Mouse (Mus musculus) gastrocnemius, postnatal 4 days (tissue): ENCODE data around the gene Tefm. TPM values are rescaled to one million over a fixed set of nuclear protein-coding genes. Genes with fewer than 3 reads are reported as not detected.
A peak's percentile ranks its signal among the peaks of the same experiment; 100 is the strongest.
"Not testable (repeated sequence)": the region's sequence is repeated elsewhere in the genome, so short reads cannot be mapped to it uniquely, and the experiment has no call there.

Source experiments
- DNase-seq, 2 experiments: peaks; one replicate each; pipeline ENCODE4 v3.0.0; 2021 to 2022; ENCODE audit warnings: low spot score in 2 of 2, mixed read lengths in 2 of 2
- long read RNA-seq, 2 experiments: library from polyadenylated mRNA; stranded (forward); transcript quantifications; one replicate each; pipeline ENCODE4 v2.0.0; 2021
- total RNA-seq, 2 experiments: library from RNA; stranded (reverse); gene quantifications; 2 replicates each; pipeline ENCODE4 v1.2.3; 2021

Gene Tefm
- total RNA-seq, result 10 to 100 TPM; 18.2 to 19.7 TPM
- long read RNA-seq, experiment 1, transcript Tefm-201 (4 exons, 1,309 nt), result major isoform, 10 of 25 reads
- long read RNA-seq, experiment 1, partial matches to known transcripts, result 1 of 25 reads
- long read RNA-seq, experiment 1, other reads (novel, unspliced or antisense), result 14 of 25 reads
- long read RNA-seq, experiment 2, transcript Tefm-201 (4 exons, 1,309 nt), result major isoform, 11 of 24 reads
- long read RNA-seq, experiment 2, partial matches to known transcripts, result 0 of 24 reads
- long read RNA-seq, experiment 2, other reads (novel, unspliced or antisense), result 13 of 24 reads

DNA sequence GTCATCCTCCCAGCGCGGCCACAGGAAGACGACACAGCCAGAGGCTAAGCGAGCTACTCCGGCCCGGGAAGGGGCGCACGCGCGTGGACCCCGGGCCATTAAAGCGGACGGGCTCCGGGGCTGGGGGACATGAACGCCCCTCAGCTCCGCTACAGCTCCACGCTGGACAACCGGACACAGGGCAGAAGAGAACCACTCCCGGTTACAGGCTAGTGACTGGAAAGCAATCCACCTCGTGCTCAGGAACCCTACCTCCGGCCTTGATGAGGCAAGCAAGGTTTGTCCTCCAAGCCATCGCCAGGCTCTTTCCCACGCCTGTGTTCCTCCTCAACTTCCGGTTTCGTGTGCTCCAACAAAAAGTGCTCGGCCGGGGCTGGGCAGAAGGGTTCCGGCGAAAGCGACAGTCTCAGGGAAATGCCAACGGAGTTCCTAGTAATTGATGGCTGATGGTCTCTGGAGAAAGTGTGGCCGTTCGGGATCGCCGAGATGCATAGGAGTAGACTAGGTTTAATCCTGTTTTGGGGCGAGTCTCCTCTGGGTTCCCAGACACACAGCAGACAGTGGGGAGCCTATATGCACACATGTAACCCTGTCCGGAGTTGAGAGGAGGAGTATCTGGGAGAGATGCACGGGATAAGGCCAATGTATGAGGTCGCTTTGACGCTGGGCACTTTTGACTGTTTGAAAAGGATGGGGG is at the start of gene Tefm:
Gene Tefm (minus strand): TSS at position 351 of the 697 bp plus-strand sequence.
- DNase-seq, result peak; percentile 74 to 81

DNA sequence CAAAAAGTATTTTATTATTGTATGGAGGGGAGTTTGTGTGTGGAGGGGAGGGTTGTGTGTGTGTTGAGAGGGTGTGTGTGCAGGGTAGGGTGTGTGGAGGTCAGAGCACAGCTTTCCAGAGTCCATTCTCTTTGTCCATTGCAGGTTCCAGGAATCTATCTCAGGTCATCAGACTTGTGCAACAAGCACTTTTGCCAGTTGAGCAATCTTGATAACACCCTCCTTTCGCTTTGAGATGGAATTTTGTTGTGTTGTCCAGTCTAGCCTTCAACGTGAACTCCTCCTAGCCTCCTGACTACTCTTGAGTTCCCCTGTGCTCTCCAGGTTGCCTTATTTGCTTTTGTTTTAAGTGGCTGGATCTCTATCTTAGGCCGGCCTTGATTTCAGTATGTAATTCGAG is 48.3 kb upstream of the Tefm start:
- DNase-seq, result no peak

DNA sequence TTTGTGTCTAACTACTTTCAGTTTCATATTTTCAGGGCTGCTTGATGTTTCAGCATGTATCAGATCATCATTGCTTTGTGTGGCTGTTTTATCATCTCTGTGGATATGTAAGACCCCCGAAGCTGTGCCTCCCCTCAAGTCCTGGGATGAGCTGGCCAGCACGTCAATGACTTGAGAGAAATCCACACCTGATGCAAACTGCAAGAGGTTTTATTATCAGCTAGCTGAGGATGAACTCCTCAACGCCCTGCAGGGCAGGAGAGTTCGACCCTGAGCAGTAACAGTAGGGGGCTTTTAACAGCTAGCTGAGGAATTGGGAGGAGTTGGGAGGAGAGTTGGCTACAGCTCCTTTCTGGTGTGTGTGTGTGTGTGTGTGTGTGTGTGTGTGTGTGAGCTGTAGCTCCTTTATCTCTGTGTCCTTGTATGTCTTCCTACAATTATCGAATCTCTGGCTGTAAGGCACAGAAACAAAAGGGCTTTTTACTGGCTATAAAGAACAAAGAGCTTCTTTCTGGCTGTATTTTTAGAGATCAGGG is 43.5 kb upstream of the Tefm start:
- DNase-seq, result not testable (repeated sequence)

DNA sequence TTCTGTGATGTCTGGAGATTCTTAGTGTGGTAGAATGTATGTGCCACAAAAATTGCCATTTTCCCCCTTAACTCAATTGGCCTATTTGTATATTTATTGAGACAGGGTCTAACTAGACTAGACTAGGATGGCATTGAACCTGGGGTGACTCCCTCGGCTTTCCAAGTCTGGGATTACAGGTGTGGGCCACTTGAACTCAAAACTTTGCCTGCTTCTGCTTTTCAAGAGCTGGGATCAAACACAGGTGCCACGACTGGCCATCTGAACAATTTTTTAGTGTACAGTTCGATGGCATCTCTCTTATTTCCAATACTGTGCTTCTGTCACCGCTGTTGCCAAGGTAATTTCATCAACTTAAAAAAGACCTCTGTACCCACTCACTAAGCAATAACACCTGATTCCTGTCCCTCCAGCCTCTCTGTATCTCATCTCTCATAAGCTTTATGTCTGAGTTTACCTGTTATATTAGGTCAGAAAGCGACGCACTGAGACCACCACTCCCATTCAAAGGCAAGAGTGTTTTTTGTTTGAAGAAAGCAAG is 42.6 kb upstream of the Tefm start:
- no peak for DNase-seq

DNA sequence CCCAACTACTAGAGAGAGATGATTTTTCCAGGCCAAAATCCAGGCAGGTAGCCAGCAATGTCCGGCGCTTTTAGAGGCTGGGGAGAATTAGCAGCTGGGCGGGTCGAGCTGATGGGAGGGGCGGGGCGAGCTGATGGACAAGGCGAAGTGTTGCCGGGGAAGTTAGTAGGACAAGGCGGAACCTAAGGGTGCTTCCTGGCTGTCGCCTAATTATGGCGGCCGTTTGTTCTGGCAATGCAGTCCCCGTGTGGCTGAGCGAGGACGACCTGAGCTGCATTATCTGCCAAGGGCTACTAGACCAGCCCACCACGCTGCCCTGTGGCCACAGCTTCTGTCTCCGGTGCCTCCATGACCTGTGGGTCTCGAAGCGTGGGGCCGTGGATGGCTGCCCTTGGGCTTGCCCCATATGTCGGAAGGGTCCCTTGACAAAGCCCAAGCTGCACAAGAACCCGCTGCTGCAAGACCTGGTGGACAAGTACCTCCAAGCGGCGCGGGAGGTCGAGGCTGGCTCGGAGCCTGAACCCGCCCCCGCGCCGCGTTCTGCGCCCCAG is 41.8 kb upstream of the Tefm start, which contains the start of gene Rnf135:
Gene Rnf135 (plus strand): TSS at position 147 of the 551 bp plus-strand sequence.
- peak; percentile 91 to 97 for DNase-seq

DNA sequence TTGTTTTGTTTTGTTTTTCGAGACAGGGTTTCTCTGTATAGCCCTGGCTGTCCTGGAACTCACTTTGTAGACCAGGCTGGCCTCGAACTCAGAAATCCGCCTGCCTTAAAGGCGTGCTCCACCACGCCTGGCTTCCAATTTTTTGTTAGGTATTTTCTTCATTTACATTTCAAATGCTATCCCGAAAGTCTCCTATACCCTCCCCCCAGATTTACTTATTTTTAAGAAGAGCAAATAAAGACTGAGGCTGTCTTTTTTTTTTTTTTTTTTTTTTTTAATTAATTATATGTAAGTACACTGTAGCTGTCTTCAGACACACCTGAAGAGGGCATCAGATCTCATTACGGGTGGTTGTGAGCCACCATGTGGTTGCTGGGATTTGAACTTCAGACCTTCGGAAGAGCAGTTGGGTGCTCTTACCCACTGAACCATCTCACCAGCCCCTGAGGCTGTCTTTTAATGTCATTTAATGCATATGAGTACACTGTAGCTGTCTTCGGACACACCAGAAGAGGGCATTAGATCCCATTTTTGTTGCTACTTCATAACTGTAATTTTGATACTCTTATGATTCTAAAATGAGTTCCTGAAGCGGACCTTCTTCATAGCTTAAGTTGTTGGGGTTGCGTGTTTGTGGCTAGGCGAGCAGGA is 41.2 kb upstream of the Tefm start:
- DNase-seq, result not testable (repeated sequence)

DNA sequence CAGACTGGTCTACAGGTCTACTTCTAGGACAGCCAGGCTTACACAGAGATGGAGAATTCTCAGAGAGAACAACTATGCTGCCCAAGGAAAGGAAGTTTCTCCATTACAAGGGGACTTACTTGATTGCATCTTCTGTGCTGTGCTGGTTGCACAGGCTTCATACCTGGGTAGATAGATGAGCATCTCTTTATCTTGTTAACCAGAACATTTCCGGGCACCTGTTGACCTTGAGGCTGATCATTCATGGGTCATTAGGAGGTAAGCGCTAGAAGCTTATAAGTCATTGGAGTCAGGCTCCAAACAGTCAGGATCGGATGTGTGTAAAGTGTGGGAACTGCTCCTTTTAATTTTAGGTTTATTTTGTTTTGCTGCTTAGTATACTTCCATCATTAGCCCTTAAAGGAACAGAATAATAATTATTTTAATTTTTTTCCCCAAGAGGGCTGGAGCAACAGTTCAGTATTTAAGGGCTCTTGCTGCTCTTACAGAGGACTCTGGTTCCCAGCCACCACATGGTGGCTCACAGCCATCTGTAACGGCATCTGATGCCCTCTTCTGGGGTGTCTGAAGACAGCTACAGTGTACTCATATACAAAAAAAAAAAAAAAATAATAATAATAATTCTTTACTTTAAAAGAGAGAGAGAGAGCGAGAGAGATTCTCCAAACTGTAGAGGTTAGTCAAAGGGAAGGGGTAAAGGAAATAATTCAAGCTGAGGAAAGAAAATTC is 39.2 kb upstream of the Tefm start:
- DNase-seq, result no peak

DNA sequence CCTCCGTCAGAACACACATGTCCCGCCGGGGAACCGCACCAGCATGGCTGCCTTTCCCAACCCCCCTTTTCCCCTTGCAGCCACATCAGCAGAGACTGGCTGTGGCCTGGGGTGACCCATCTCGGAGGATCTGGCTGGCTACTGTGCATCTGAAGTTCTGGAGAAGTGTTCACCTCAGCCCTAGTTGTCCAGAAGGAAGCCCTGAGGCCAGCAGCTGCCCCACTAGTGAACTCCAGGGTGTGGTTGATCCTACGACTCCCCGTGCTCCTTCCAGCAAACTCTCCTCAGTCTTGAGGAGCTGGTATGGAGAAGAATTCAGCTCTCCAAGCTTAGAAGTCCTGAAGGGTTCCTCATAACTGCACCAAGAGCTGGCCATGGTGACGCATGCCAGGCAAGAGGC is 36.3 kb upstream of the Tefm start:
- DNase-seq, result no peak

DNA sequence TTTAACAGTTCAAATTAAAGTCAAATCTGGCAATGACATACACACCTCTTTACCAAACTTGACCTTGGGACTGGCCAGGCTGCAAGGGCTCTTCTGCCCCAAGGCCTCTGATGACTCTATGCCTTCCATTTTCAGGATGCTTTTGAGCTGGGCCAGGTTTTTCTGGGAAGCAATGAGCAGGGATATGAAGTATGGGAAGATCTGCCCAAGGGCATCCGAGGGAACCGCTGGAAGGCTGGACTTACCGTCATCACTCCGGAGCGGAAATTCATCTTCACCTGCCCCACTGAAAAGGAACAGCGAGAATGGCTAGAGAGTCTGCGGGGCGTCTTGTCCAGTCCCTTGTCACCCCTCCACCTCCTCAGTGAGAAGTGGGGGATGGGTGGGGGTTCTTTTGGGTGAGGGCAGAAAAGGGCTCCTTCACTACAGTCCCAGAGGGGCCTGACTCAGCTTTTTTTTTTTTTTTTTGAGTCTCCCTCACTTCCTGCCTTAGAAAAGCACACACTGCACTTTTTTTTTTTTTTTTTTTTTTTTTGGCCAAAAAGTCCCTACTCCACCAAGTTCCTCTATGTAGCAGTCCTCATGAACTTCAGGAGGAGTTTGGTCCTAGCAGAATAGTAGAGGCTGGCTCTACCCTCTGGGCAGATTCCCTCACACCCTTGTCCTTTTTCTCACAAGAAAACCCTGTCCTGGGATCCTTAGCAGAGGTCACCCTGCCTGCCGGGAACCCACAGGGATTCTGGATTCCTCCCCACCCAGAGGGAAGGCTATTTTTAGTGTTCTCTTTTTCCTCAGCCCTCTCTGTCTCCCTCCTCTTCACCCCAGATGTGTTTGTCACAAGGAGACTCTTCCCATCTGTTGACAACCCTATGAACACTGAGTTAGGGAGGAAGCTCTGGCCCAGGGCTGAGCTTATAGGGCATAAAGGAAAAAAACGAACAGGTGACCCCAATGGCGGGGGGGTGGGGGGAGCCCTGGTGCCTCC is 35.2 kb upstream of the Tefm start:
- no peak for DNase-seq

DNA sequence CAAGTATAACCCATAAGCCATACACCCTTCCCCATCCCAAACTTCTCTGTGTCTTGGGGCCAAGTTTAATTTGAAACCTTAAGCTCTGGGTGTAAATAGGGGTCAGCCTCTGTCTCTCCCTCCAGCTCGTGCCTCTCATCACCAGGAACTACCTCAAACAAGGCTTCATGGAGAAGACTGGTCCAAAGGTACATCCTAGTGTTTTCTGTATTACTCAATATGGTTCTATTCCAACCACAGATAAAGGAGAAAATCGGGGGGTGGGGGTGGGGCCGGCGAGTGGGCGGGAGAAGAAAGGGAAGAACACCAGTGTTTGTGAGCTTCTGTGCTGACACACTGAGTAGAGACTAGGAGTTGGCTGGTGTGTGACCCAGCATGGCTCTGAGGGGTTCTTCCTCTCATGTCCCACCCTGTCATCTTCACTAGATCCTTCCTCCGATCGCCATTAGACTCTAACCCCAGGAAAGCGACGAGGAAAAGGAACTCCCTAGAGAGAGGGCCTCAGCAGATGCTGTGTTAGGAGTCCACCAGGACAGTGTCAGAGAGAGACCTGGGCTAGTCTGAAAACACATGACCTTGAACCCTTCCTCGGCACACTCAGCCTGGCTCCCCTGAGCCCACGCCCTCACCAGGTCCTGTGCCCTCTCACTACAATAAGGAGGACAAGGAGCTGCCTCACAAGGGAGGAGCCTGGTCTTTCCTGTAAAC is 32.1 kb upstream of the Tefm start:
- no peak for DNase-seq

DNA sequence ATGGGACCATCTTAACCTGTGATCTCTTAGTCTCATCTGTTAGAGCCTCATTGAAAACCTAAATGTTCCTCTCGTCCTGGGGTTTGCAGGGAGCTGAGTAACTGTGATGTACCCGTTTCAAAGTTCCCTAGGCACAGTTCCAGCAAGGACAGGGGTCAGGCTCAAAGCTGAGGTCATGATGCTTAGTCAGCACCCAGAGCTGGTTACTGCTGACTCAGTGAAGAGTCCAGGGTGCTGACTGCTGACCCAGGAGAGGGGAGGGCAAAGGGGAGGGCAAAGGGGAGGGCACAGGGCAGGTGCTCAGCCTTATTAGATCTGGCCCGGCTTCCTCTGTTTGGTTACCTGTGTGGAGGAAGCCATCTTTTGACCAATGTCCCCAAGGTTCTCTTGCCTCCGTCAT is 29.9 kb upstream of the Tefm start:
- DNase-seq, result no peak

DNA sequence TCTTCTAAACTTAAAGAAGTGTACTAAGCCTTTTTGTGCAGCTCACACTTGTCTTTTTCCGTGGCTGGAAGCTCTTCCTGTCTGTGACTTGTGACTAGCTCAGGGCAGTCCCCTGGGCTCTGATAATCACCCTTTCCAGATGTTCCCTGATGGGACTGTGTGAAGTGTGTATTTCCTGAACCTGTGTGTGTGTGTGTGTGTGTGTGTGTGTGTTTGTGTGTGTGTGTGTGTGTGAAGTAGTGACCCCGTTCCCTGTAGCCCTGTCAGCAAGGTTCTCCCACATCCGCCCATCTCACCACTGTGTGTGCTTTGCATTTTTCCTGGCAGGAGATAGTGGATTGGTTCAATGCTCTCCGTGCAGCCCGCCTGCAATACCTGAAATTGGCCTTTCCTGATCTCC is 28.4 kb upstream of the Tefm start:
- DNase-seq, result no peak

DNA sequence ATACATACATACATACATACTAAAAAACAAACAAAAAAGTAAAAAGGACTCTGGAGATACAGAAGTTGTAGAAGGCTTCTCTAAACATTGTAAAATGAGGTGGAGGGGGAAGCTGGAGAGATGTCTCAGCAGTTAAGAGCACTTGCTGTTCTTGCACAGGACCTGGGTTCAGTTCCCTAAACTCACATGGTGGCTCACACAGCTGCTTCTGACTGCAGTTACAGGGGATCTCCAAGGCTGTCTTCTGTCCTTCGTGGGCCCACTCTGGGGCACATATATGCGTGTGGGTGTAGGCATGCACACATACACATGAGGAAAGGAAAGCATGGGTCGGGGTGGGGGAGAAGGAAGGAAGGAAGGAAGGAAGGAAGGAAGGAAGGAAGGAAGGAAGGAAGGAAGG is 27.7 kb upstream of the Tefm start:
- no peak for DNase-seq

DNA sequence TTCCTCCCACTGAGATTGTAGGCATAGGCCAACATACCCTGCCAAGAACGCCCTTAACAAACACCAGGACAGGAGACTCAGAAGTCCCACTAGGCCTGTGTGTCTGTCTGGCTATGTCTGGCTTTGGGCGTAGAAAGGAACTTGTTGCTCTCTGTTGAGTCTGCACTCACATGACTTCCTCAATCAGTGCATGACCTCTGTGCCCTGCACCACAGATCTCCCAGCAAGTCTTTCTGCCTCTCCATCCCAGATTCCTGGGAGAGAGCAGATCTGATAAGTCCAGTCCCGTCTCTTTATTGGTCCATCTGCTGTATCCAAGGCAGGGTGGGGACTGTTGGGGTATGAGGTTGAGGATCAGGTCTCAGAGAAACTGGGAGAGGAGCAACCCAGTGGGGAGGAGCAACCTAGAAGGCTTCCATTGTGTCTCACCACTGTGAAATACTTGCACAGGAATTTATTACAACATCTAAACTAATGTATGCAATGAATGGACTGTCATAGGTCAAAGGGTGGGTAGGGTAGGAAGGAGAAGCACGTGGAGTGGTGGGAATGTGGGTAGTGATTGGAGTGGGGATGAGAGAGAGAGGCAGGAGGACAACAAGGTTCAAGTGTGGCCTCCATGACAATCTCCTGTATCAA is 26.8 kb upstream of the Tefm start:
- no peak for DNase-seq

DNA sequence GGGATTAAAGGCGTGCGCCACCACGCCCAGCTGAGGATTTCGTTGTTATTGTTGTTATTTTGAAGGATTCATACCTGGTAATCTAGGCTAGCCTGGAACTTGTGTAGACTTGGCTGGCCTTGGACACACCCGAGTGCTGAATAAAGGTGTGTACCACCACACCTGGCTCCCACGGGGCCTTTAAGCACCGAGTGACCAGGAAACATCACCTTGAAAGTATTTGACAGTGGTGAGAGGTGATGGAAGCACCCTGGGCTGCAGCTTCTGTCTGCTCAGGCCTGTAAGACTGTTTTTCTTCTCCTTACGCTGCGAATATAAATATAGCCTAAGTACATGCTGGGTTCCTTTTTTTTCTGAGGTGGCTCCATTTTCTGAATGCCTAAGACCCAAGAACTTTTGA is 26.1 kb upstream of the Tefm start:
- DNase-seq, result no peak

DNA sequence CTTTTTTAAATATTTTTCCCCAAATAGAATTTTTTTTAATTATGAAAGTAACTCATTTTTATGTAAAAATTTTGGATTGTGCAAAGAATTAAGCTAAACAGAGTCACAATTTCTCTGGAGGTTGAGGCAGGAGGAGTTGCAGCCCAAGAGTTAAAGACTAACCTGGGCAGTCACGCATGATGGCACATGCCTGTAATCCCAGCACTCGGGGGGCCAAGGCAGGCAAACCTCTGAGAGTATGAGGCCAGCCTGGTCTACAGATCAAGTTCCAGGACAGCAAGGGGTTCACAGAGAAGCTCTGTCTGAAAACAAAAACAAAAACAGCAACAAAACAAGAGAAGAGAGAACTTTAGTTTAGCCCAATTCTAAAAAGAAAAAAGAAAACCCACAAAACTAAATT is 22.2 kb upstream of the Tefm start:
- no peak for DNase-seq

DNA sequence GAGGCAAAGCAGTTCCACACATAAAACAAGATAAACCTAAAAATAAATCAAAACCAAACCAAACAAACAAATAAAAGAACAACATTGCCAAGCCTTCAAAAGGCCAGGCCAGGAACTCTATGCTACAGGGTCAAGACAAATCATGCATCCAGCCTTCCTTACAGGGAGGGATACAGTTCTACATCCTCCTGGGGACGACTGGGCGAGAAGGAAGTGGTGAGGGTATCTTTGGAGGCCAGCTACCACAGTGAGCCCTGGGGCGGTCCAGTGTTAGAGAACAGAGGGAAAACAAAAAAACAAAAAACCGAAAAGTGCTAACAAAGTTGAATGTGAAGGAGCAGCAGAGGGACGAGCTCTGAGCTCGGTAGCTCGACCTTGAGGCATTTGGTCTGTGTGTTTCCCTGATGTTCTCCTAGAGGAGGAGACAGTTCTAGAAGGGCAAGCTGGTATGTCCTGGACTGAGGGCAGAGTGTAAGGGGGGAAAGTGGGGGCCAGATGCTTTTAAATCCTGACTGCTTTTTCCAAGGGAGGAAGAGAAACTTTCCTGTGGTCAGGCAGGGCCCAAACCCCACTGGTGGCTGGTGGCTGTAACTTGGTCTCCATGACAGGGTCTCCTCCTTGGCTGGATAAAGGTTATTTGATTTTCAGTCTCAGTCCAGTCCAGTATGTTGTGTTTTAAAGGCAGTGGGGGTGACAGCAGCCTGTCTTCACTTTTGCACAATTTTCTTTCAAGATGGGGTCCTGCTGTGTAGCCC is 21.6 kb upstream of the Tefm start:
- no peak for DNase-seq

DNA sequence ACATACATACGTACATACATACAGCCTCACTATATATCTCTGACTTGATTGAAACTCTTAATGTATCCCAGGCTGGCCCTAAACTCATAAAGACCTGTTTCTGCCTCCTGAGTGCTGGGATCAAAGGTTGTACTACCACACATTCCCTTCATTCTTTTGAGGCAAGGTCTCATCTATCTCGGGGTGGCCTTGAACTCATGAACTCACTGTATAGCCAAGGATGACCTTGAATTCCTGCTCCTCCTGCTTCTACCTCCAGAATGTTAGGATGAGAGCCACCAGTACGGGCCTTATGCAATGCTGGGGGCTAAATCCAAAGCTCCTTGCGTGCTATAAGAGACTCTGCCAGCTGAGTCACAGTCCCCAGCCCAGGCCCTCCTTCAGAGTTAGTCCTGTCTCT is 19.1 kb upstream of the Tefm start:
- DNase-seq, result no peak
